Mouse (Mus musculus) heart, adult 2 months (tissue): ENCODE results near the gene Vamp4.
A peak's percentile ranks its signal among the peaks of the same experiment; 100 is the strongest.

Source experiments
- CTCF ChIP-seq: fragments of 200-600 bp; IDR thresholded peaks from 2 replicates; pipeline ENCODE4 v1.8.1; 2022; ENCODE audit warnings: antibody characterized with exemption, mild to moderate bottlenecking, moderate library complexity
- POLR2A ChIP-seq: fragments of 200-500 bp; IDR thresholded peaks from 2 replicates; pipeline ENCODE4 v1.6.1; 2011; ENCODE audit warnings: mild to moderate bottlenecking, low read depth, low read length, control low read depth; ENCODE audit not compliant: insufficient read depth

GRCm38 (mm10) chr1:162575098-162575497, 4.8 kb downstream of the Vamp4 start:
- TF ChIP-seq CTCF, result peak; percentile 28
- no peak for TF ChIP-seq POLR2A
